Mouse (Mus musculus): ENCODE results near the gene Mcm2. TPM values are rescaled to one million over a fixed set of nuclear protein-coding genes. Genes with fewer than 3 reads are reported as not detected.

The Mcm2 gene
- total RNA-seq, 1 experiment from 2014 or later: 146 TPM

- no peak for ATAC-seq (replicated peaks in 1 of 2; ENCODE audit: insufficient read depth in 1 of 2, low FRiP score in 2 of 2, low TSS enrichment in 1 of 2, low read depth in 1 of 2, poor library complexity in 2 of 2, severe bottlenecking in 2 of 2)
Observed at GRCm38 (mm10) chr6:88842731-88843151, 55.8 kb downstream of the Mcm2 start.

- ATAC-seq (replicated peaks in 1 of 2; ENCODE audit: insufficient read depth in 1 of 2, low FRiP score in 2 of 2, low TSS enrichment in 1 of 2, low read depth in 1 of 2, poor library complexity in 2 of 2, severe bottlenecking in 2 of 2): peak; percentile 80 to 85
Observed at GRCm38 (mm10) chr6:88841781-88842689, 56.5 kb downstream of the Mcm2 start, which contains the start of gene Abtb1. Abtb1 (minus strand) TSS chr6:88841984.

- ATAC-seq (replicated peaks in 1 of 2; ENCODE audit: insufficient read depth in 1 of 2, low FRiP score in 2 of 2, low TSS enrichment in 1 of 2, low read depth in 1 of 2, poor library complexity in 2 of 2, severe bottlenecking in 2 of 2): peak in 1 of 2 experiments; percentile 12; a peak in 2 of 4 replicates
Observed at GRCm38 (mm10) chr6:88841514-88841780, 57.1 kb downstream of the Mcm2 start.

- ATAC-seq (replicated peaks in 1 of 2; ENCODE audit: insufficient read depth in 1 of 2, low FRiP score in 2 of 2, low TSS enrichment in 1 of 2, low read depth in 1 of 2, poor library complexity in 2 of 2, severe bottlenecking in 2 of 2): no peak
Observed at GRCm38 (mm10) chr6:88840791-88841513, 57.6 kb downstream of the Mcm2 start.

- no peak for ATAC-seq (replicated peaks in 1 of 2; ENCODE audit: insufficient read depth in 1 of 2, low FRiP score in 2 of 2, low TSS enrichment in 1 of 2, low read depth in 1 of 2, poor library complexity in 2 of 2, severe bottlenecking in 2 of 2)
Observed at GRCm38 (mm10) chr6:88840211-88840610, 58.4 kb downstream of the Mcm2 start.

- ATAC-seq (replicated peaks in 1 of 2; ENCODE audit: insufficient read depth in 1 of 2, low FRiP score in 2 of 2, low TSS enrichment in 1 of 2, low read depth in 1 of 2, poor library complexity in 2 of 2, severe bottlenecking in 2 of 2): no peak
Observed at GRCm38 (mm10) chr6:88839135-88839970, 59.2 kb downstream of the Mcm2 start.

GRCm38 (mm10) chr6:88838613-88839012 lies 60.0 kb downstream of the Mcm2 start:
- ATAC-seq (replicated peaks in 1 of 2; ENCODE audit: insufficient read depth in 1 of 2, low FRiP score in 2 of 2, low TSS enrichment in 1 of 2, low read depth in 1 of 2, poor library complexity in 2 of 2, severe bottlenecking in 2 of 2): no peak

- ATAC-seq (replicated peaks in 1 of 2; ENCODE audit: insufficient read depth in 1 of 2, low FRiP score in 2 of 2, low TSS enrichment in 1 of 2, low read depth in 1 of 2, poor library complexity in 2 of 2, severe bottlenecking in 2 of 2): no peak
Observed at GRCm38 (mm10) chr6:88837999-88838398, 60.6 kb downstream of the Mcm2 start.

GRCm38 (mm10) chr6:88836178-88836819 lies 62.3 kb downstream of the Mcm2 start:
- ATAC-seq (replicated peaks in 1 of 2; ENCODE audit: insufficient read depth in 1 of 2, low FRiP score in 2 of 2, low TSS enrichment in 1 of 2, low read depth in 1 of 2, poor library complexity in 2 of 2, severe bottlenecking in 2 of 2): no peak

GRCm38 (mm10) chr6:88835047-88835446 lies 63.5 kb downstream of the Mcm2 start:
- peak; percentile 20 to 64; a peak in 2 of 4 replicates for ATAC-seq (replicated peaks in 1 of 2; ENCODE audit: insufficient read depth in 1 of 2, low FRiP score in 2 of 2, low TSS enrichment in 1 of 2, low read depth in 1 of 2, poor library complexity in 2 of 2, severe bottlenecking in 2 of 2)

Other genes with a start within 250 kb of the Mcm2 start
- 0.55 and 1.1 TPM in 2 replicates for gene Mgll, start 174.4 kb downstream of the Mcm2 start, total RNA-seq (2017)
- gene Abtb1, start 56.8 kb downstream of the Mcm2 start, total RNA-seq (2017): 51.2 and 82.1 TPM in 2 replicates
- 2.5 TPM in 1 of 2 replicates, not detected in the other for gene Podxl2, start 23.7 kb downstream of the Mcm2 start, total RNA-seq (2017)
- 27.5 and 50.7 TPM in 2 replicates for gene Tpra1, start 3.5 kb upstream of the Mcm2 start, total RNA-seq (2017)